Mouse (Mus musculus): ENCODE results near the gene Zdhhc20.
"Not testable (repeated sequence)": the region's sequence is repeated elsewhere in the genome, so short reads cannot be mapped to it uniquely, and the experiment has no call there.

Gene Zdhhc20

GRCm38 (mm10) chr14:57890011-57890842 is at the start of gene Zdhhc20:
Zdhhc20 (minus strand) TSS chr14:57890276.
- DNase-seq (ENCODE audit: low read depth, low spot score), result peak; percentile 97

GRCm38 (mm10) chr14:57937297-57937696 is 47.2 kb upstream of the Zdhhc20 start:
- no peak for DNase-seq (ENCODE audit: low read depth, low spot score)

GRCm38 (mm10) chr14:57934666-57935065 is 44.6 kb upstream of the Zdhhc20 start:
- peak; percentile 75 for DNase-seq (ENCODE audit: low read depth, low spot score)

- no peak for DNase-seq (ENCODE audit: low read depth, low spot score)
Measured at GRCm38 (mm10) chr14:57933608-57934007, 43.5 kb upstream of the Zdhhc20 start.

- no peak for DNase-seq (ENCODE audit: low read depth, low spot score)
Measured at GRCm38 (mm10) chr14:57932881-57933443, 42.9 kb upstream of the Zdhhc20 start.

GRCm38 (mm10) chr14:57921428-57922131 is 31.5 kb upstream of the Zdhhc20 start:
- peak; percentile 31 for DNase-seq (ENCODE audit: low read depth, low spot score)

- peak; percentile 65 for DNase-seq (ENCODE audit: low read depth, low spot score)
Measured at GRCm38 (mm10) chr14:57920568-57921310, 30.7 kb upstream of the Zdhhc20 start.

- DNase-seq (ENCODE audit: low read depth, low spot score), result no peak
Measured at GRCm38 (mm10) chr14:57919148-57919875, 29.2 kb upstream of the Zdhhc20 start.

GRCm38 (mm10) chr14:57915341-57915740 is 25.3 kb upstream of the Zdhhc20 start:
- peak; percentile 76 for DNase-seq (ENCODE audit: low read depth, low spot score)

GRCm38 (mm10) chr14:57912211-57913007 is 22.3 kb upstream of the Zdhhc20 start:
- DNase-seq (ENCODE audit: low read depth, low spot score), result peak; percentile 75

- peak; percentile 60 for DNase-seq (ENCODE audit: low read depth, low spot score)
Measured at GRCm38 (mm10) chr14:57911787-57912186, 21.7 kb upstream of the Zdhhc20 start.

GRCm38 (mm10) chr14:57911316-57911715 is 21.2 kb upstream of the Zdhhc20 start:
- DNase-seq (ENCODE audit: low read depth, low spot score), result no peak

GRCm38 (mm10) chr14:57910501-57911068 is 20.5 kb upstream of the Zdhhc20 start:
- DNase-seq (ENCODE audit: low read depth, low spot score), result peak; percentile 93

- DNase-seq (ENCODE audit: low read depth, low spot score), result no peak
Measured at GRCm38 (mm10) chr14:57909297-57909696, 19.2 kb upstream of the Zdhhc20 start.

- peak; percentile 87 for DNase-seq (ENCODE audit: low read depth, low spot score)
Measured at GRCm38 (mm10) chr14:57908431-57908830, 18.4 kb upstream of the Zdhhc20 start.

- DNase-seq (ENCODE audit: low read depth, low spot score), result no peak
Measured at GRCm38 (mm10) chr14:57901998-57902397, 11.9 kb upstream of the Zdhhc20 start.

- DNase-seq (ENCODE audit: low read depth, low spot score), result peak; percentile 44
Measured at GRCm38 (mm10) chr14:57896882-57897281, 6.8 kb upstream of the Zdhhc20 start.

GRCm38 (mm10) chr14:57896088-57896871 is 6.2 kb upstream of the Zdhhc20 start:
- not testable (repeated sequence) for DNase-seq (ENCODE audit: low read depth, low spot score)

- DNase-seq (ENCODE audit: low read depth, low spot score), result no peak
Measured at GRCm38 (mm10) chr14:57894346-57894745, 4.3 kb upstream of the Zdhhc20 start.

Data from ZHBTc4 (cell line).